14 mouse cellular contexts compared by ENCODE assay signal in the genomic region with DNA sequence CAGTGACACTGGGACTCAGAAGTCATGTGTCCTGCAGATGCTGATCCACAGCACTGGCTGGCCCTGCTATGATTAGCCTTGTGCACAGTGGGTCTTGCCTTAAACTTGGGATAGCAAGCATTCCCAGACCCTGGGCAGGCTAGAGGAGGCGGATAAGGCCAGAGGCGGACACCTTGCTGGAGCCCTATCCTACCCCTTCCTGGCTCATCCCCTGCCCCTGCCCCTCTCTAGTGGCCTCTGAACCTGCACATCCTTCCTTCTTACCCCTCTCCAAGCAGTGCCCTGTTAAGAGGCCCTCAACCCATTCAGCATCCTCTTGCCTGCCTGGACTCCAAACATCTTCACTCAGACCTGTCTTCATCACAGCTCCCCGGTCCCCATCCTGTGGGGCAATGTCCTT. TPM values are rescaled to one million over a fixed set of nuclear protein-coding genes. Genes with fewer than 3 reads are reported as not detected.
"Had no signal": no experiment of that assay in that cellular context is flagged by ENCODE, and none has a peak within 500 bp of the region (broad histone marks: within the 10 kb centered on the region; RNA-seq: fewer than 3 reads in every experiment).

No protein-coding gene starts in this region.

- H3K27me3 ChIP-seq: liver, embryonic 15.5 days; neural tube, embryonic 13.5 days had no signal

- H3K9ac ChIP-seq: liver, embryonic 15.5 days; neural tube, embryonic 13.5 days had no signal

- H3K9me3 ChIP-seq: liver, embryonic 15.5 days; neural tube, embryonic 13.5 days had no signal

- H3K4me3 ChIP-seq: left cerebral cortex, adult 2 months; liver, embryonic 15.5 days; neural tube, embryonic 13.5 days had no signal

- H3K27ac ChIP-seq: left cerebral cortex, adult 2 months; liver, embryonic 15.5 days; neural tube, embryonic 13.5 days had no signal

- DNase-seq: kidney, postnatal 25 days; liver; lung, adult 2 months; lung, postnatal 4 days; midbrain, embryonic 14.5 days; retina, postnatal 1 day; right cerebral cortex, postnatal 4 days; spleen, adult 18-20 months; thymus, adult 18-20 months; thymus, postnatal 14 days had no signal

- H3K36me3 ChIP-seq: liver, embryonic 15.5 days had no signal

- H3K4me2 ChIP-seq: liver, embryonic 15.5 days; neural tube, embryonic 13.5 days had no signal

RNA-seq across cellular contexts. Expression of gene Tspan32, which starts 35.7 kb away (rescaled TPM):
- total RNA-seq: layer of hippocampus, postnatal 25 days had no signal

RNA-seq across cellular contexts. Expression of gene Trpm5, which starts 53.9 kb away (rescaled TPM):
- total RNA-seq: layer of hippocampus, postnatal 25 days; left cerebral cortex, adult 2 months had no signal
